Mouse (Mus musculus) hindbrain, embryonic 11.5 days (tissue): Measurements from ENCODE around the gene Nrm. TPM values are rescaled to one million over a fixed set of nuclear protein-coding genes. Genes with fewer than 3 reads are reported as not detected.

Experiments
- ATAC-seq: fragments of 200-750 bp; cut with Nextera tagmentation; 2 replicates; pipeline ENCODE4 v1.8.0; 2017; ENCODE audit warnings: mild to moderate bottlenecking, moderate TSS enrichment, moderate library complexity; ENCODE audit not compliant: low FRiP score
- DNase-seq: peaks from one replicate; pipeline ENCODE4 v3.0.0-alpha.2; 2015; ENCODE audit warnings: low spot score
- H3K27ac ChIP-seq: fragments of 300-500 bp; sonication (generic); 2 replicates; pipeline ENCODE4 v1.5.1; 2014; ENCODE audit warnings: mild to moderate bottlenecking, low read depth, low read length
- H3K27me3 ChIP-seq: fragments of 300-500 bp; sonication (generic); 2 replicates; pipeline ENCODE4 v1.6.1; 2014; ENCODE audit warnings: mild to moderate bottlenecking, low read length, moderate library complexity, mixed read lengths; ENCODE audit not compliant: control insufficient read depth, insufficient read depth
- H3K36me3 ChIP-seq: fragments of 300-500 bp; sonication (generic); 2 replicates; pipeline ENCODE4 v1.6.1; 2014; ENCODE audit warnings: mild to moderate bottlenecking, low read length, moderate library complexity, mixed read lengths; ENCODE audit not compliant: control insufficient read depth, insufficient read depth
- H3K4me1 ChIP-seq: fragments of 300-500 bp; sonication (generic); replicated peaks from 2 replicates; pipeline ENCODE4 v1.6.1; 2014; ENCODE audit warnings: low read length, mixed read lengths; ENCODE audit not compliant: control insufficient read depth, insufficient read depth
- H3K4me2 ChIP-seq: fragments of 300-500 bp; sonication (generic); replicated peaks from 2 replicates; pipeline ENCODE4 v1.6.1; 2014; ENCODE audit warnings: mild to moderate bottlenecking, low read depth, low read length
- H3K4me3 ChIP-seq: fragments of 300-500 bp; sonication (generic); 2 replicates; pipeline ENCODE4 v1.5.1; 2014; ENCODE audit warnings: low read depth, low read length
- H3K9ac ChIP-seq: fragments of 300-500 bp; sonication (generic); 2 replicates; pipeline ENCODE4 v1.6.1; 2014; ENCODE audit warnings: low read depth, low read length
- H3K9me3 ChIP-seq: fragments of 300-500 bp; sonication (generic); 2 replicates; pipeline ENCODE4 v1.6.1; 2016; ENCODE audit warnings: low read length; ENCODE audit not compliant: control insufficient read depth
- WGBS: fragments of 180-500 bp; shearing (Covaris S2); extraction: QIAGEN DNeasy Blood & Tissue Kit; methylation state at CpG from one replicate; pipeline ENCODE4 v1.1.7; 2014; 5-methylcytosine and 5-hydroxymethylcytosine counted together
- polyA plus RNA-seq: library from polyadenylated mRNA; unstranded; fragments of >200 nt; fragmentation: Nextera tagmentation; extraction: Ambion mirVana; gene quantifications from 2 replicates; pipeline ENCODE4 v1.2.1, GENCODE M21; 2014

Gene Nrm
- 49.2 and 51.0 TPM in 2 replicates for polyA plus RNA-seq

GRCm38 (mm10) chr17:35861198-35861857, at the start of gene Nrm:
TSS of gene Nrm (plus strand) at chr17:35861318.
- Histone ChIP-seq H3K27ac (peak within 1 kb of the TSS; percentile 86), H3K36me3 (0 out of 2 replicates have a peak, but pooled peaks cover 3% of the 10 kb centered on the region), H3K27me3 (no peaks in the 10 kb centered on the region), H3K4me1 (no peaks in the 10 kb centered on the region), H3K9me3 (no peaks in the 10 kb centered on the region), H3K4me2 (peak within 1 kb of the TSS; percentile 64), H3K9ac (peak within 1 kb of the TSS; percentile 79), H3K4me3 (peak within 1 kb of the TSS; percentile 63)
- under 1% methylated on average over 47 of the region's 47 CpGs for WGBS
- ATAC-seq (peak; percentile 87), DNase-seq (peak; percentile 90)

GRCm38 (mm10) chr17:35812307-35812706, 48.8 kb upstream of the Nrm start:
- DNase-seq (no peak), ATAC-seq (no peak)
- H3K4me3 ChIP-seq: no peak overlapping the region
- no peaks in the 10 kb centered on the region for H3K27me3 ChIP-seq
- no peak overlapping the region for H3K4me2 ChIP-seq
- H3K36me3 ChIP-seq: no peaks in the 10 kb centered on the region
- H3K27ac ChIP-seq: no peak overlapping the region
- H3K9me3 ChIP-seq: no peaks in the 10 kb centered on the region
- H3K9ac ChIP-seq: no peak overlapping the region
- WGBS: 71% methylated on average over 5 of the region's 5 CpGs
- H3K4me1 ChIP-seq: no peaks in the 10 kb centered on the region

GRCm38 (mm10) chr17:35812736-35813135, 48.4 kb upstream of the Nrm start:
- no peak overlapping the region for H3K9ac ChIP-seq
- H3K4me1 ChIP-seq: no peaks in the 10 kb centered on the region
- DNase-seq: no peak
- WGBS: 81% methylated on average over 6 of the region's 6 CpGs
- H3K36me3 ChIP-seq: no peaks in the 10 kb centered on the region
- H3K27ac ChIP-seq: no peak overlapping the region
- no peaks in the 10 kb centered on the region for H3K27me3 ChIP-seq
- no peak for ATAC-seq
- H3K4me3 ChIP-seq: no peak overlapping the region
- H3K9me3 ChIP-seq: no peaks in the 10 kb centered on the region
- no peak overlapping the region for H3K4me2 ChIP-seq

GRCm38 (mm10) chr17:35813245-35813647, 47.9 kb upstream of the Nrm start:
- no peak for ATAC-seq
- WGBS: 74% methylated on average over 7 of the region's 7 CpGs

GRCm38 (mm10) chr17:35813653-35814052, 47.5 kb upstream of the Nrm start:
- WGBS: 87% methylated on average over 7 of the region's 7 CpGs
- ATAC-seq (no peak), DNase-seq (no peak)
- Histone ChIP-seq H3K36me3 (no peaks in the 10 kb centered on the region), H3K9me3 (no peaks in the 10 kb centered on the region), H3K4me3 (no peak overlapping the region), H3K4me2 (no peak overlapping the region), H3K27me3 (no peaks in the 10 kb centered on the region), H3K9ac (no peak overlapping the region), H3K4me1 (no peaks in the 10 kb centered on the region), H3K27ac (no peak overlapping the region)

More at GRCm38 (mm10) chr17:35813245-35813647, 47.9 kb upstream of the Nrm start:
- DNase-seq: no peak
- Histone ChIP-seq H3K4me2 (no peak overlapping the region), H3K27me3 (no peaks in the 10 kb centered on the region), H3K9me3 (no peaks in the 10 kb centered on the region), H3K9ac (no peak overlapping the region), H3K4me3 (no peak overlapping the region), H3K27ac (no peak overlapping the region), H3K4me1 (no peaks in the 10 kb centered on the region), H3K36me3 (no peaks in the 10 kb centered on the region)

GRCm38 (mm10) chr17:35814678-35815077, 46.4 kb upstream of the Nrm start:
- WGBS: 66% methylated on average over 6 of the region's 6 CpGs
- no peaks in the 10 kb centered on the region for H3K4me1 ChIP-seq
- H3K9ac ChIP-seq: no peak overlapping the region
- no peak for DNase-seq
- H3K36me3 ChIP-seq: no peaks in the 10 kb centered on the region
- no peak overlapping the region for H3K4me3 ChIP-seq
- H3K4me2 ChIP-seq: no peak overlapping the region
- no peak for ATAC-seq
- no peak overlapping the region for H3K27ac ChIP-seq
- H3K9me3 ChIP-seq: no peaks in the 10 kb centered on the region
- peaks cover 5% of the 10 kb centered on the region; the same call in 1 of the 2 replicates for H3K27me3 ChIP-seq

- H3K27ac ChIP-seq: no peak overlapping the region
- H3K4me1 ChIP-seq: no peaks in the 10 kb centered on the region
- H3K9ac ChIP-seq: no peak overlapping the region
- WGBS: 69% methylated on average over 7 of the region's 7 CpGs
- no peak overlapping the region for H3K4me3 ChIP-seq
- H3K4me2 ChIP-seq: no peak overlapping the region
- H3K36me3 ChIP-seq: no peaks in the 10 kb centered on the region
- ATAC-seq (no peak), DNase-seq (no peak)
- no peaks in the 10 kb centered on the region for H3K9me3 ChIP-seq
- peaks cover 9% of the 10 kb centered on the region; the same call in 1 of the 2 replicates for H3K27me3 ChIP-seq
These were observed 45.3 kb upstream of the Nrm start for GRCm38 (mm10) chr17:35815836-35816235.

GRCm38 (mm10) chr17:35816686-35817085, 44.4 kb upstream of the Nrm start:
- 38% methylated on average over 9 of the region's 14 CpGs for WGBS
- no peak for DNase-seq

GRCm38 (mm10) chr17:35817226-35817625, 43.9 kb upstream of the Nrm start:
- H3K36me3 ChIP-seq: no peaks in the 10 kb centered on the region
- no peak overlapping the region for H3K4me2 ChIP-seq
- 0 out of 2 replicates have a peak, but pooled peaks cover 3% of the 10 kb centered on the region for H3K4me1 ChIP-seq
- H3K9me3 ChIP-seq: no peaks in the 10 kb centered on the region
- H3K9ac ChIP-seq: no peak overlapping the region
- H3K4me3 ChIP-seq: no peak overlapping the region
- DNase-seq (no peak), ATAC-seq (no peak)
- no peak overlapping the region for H3K27ac ChIP-seq
- H3K27me3 ChIP-seq: peaks cover 12% of the 10 kb centered on the region; the same call in 1 of the 2 replicates
- WGBS: 47% methylated on average over 10 of the region's 10 CpGs

More at GRCm38 (mm10) chr17:35816686-35817085, 44.4 kb upstream of the Nrm start:
- Histone ChIP-seq H3K27me3 (peaks cover 12% of the 10 kb centered on the region; the same call in 1 of the 2 replicates), H3K4me1 (0 out of 2 replicates have a peak, but pooled peaks cover 3% of the 10 kb centered on the region), H3K9me3 (no peaks in the 10 kb centered on the region), H3K4me2 (no peak overlapping the region), H3K27ac (no peak overlapping the region), H3K36me3 (no peaks in the 10 kb centered on the region), H3K4me3 (no peak overlapping the region), H3K9ac (no peak overlapping the region)
- ATAC-seq: no peak
